Mouse (Mus musculus) limb, embryonic 14.5 days (tissue): ENCODE data around the gene Mtfp1. TPM values are rescaled to one million over a fixed set of nuclear protein-coding genes. Genes with fewer than 3 reads are reported as not detected.

Source experiments
- ATAC-seq: fragments of 200-750 bp; cut with Nextera tagmentation; 2 replicates; pipeline ENCODE4 v1.8.0; 2017; ENCODE audit warnings: low read depth, moderate number of reproducible peaks, moderate TSS enrichment; ENCODE audit not compliant: low FRiP score
- DNase-seq: peaks from one replicate; pipeline ENCODE4 v3.0.0-alpha.2; 2015; ENCODE audit warnings: low spot score
- H3K27ac ChIP-seq: fragments of 300-500 bp; sonication (generic); replicated peaks from 2 replicates; pipeline ENCODE4 v1.5.1; 2014; ENCODE audit warnings: low read depth, mild to moderate bottlenecking, low read length, moderate library complexity, mixed read lengths
- H3K27me3 ChIP-seq: fragments of 300-500 bp; sonication (generic); 2 replicates; pipeline ENCODE4 v1.6.1; 2014; ENCODE audit warnings: low read length, mixed read lengths; ENCODE audit not compliant: control insufficient read depth, insufficient read depth
- H3K36me3 ChIP-seq: fragments of 300-500 bp; sonication (generic); 2 replicates; pipeline ENCODE4 v1.6.1; 2014; ENCODE audit warnings: mild to moderate bottlenecking, low read length, moderate library complexity, mixed read lengths; ENCODE audit not compliant: control insufficient read depth, insufficient read depth
- H3K4me1 ChIP-seq: fragments of 300-500 bp; sonication (generic); 2 replicates; pipeline ENCODE4 v1.6.1; 2014; ENCODE audit warnings: antibody characterized with exemption, low read length, mixed read lengths; ENCODE audit not compliant: control insufficient read depth, insufficient read depth
- H3K4me2 ChIP-seq: fragments of 300-500 bp; sonication (generic); replicated peaks from 2 replicates; pipeline ENCODE4 v1.6.1; 2014; ENCODE audit warnings: low read depth, mild to moderate bottlenecking, low read length, moderate library complexity; ENCODE audit not compliant: severe bottlenecking
- H3K4me3 ChIP-seq: fragments of 300-500 bp; sonication (generic); replicated peaks from 2 replicates; pipeline ENCODE4 v1.5.1; 2014; ENCODE audit warnings: low read length
- H3K9ac ChIP-seq: fragments of 300-500 bp; sonication (generic); 2 replicates; pipeline ENCODE4 v1.6.1; 2014; ENCODE audit warnings: mild to moderate bottlenecking, low read depth, low read length, moderate library complexity; ENCODE audit not compliant: severe bottlenecking
- H3K9me3 ChIP-seq: fragments of 300-500 bp; sonication (generic); 2 replicates; pipeline ENCODE4 v1.6.1; 2016; ENCODE audit warnings: low read length; ENCODE audit not compliant: control insufficient read depth
- POLR2A ChIP-seq: fragments of 200-500 bp; IDR thresholded peaks from 2 replicates; pipeline ENCODE4 v1.8.0; 2012; ENCODE audit warnings: inconsistent platforms, mild to moderate bottlenecking, moderate library complexity, borderline replicate concordance; ENCODE audit not compliant: insufficient read depth, insufficient read length; ENCODE audit errors: extremely low read depth
- WGBS: fragments of 180-500 bp; shearing (Covaris S2); extraction: QIAGEN DNeasy Blood & Tissue Kit; methylation state at CpG from one replicate; pipeline ENCODE4 v1.1.7; 2014; 5-methylcytosine and 5-hydroxymethylcytosine counted together
- microRNA-seq: library from miRNA; unstranded; fragments of <30 nt; microRNA quantifications from one replicate; pipeline ENCODE4, GENCODE M21; 2016
- polyA plus RNA-seq, 2 experiments: library from polyadenylated mRNA; depleted of rRNA in 1 of 2; stranded (reverse) in 1 of 2; unstranded in 1 of 2; fragments of >200 nt; fragmentation: Nextera tagmentation in 1 of 2; extraction: Ambion mirVana in 1 of 2; gene quantifications; 2 replicates each; pipeline versions ENCODE4 v1.2.1 to v1.2.3; 2012 to 2014

The Mtfp1 gene
- polyA plus RNA-seq, 2 experiments: 4.7 to 5.3 TPM

- WGBS: 78% methylated on average over 5 of the region's 5 CpGs
- Histone ChIP-seq H3K27me3 (no peaks in the 10 kb centered on the region), H3K36me3 (no peaks in the 10 kb centered on the region), H3K4me3 (no peak overlapping the region), H3K4me1 (no peaks in the 10 kb centered on the region), H3K9me3 (no peaks in the 10 kb centered on the region), H3K9ac (no peak overlapping the region), H3K4me2 (no peak overlapping the region), H3K27ac (no peak overlapping the region)
- DNase-seq (peak; percentile 39), ATAC-seq (peak; percentile 47; the same call in 1 of the 2 replicates)
- no peak for TF ChIP-seq POLR2A
Measured at GRCm38 (mm10) chr11:4046526-4046925, 48.7 kb downstream of the Mtfp1 start.

- no peaks in the 10 kb centered on the region for H3K9me3 ChIP-seq
- no peak for TF ChIP-seq POLR2A
- H3K27me3 ChIP-seq: no peaks in the 10 kb centered on the region
- DNase-seq (no peak), ATAC-seq (no peak)
- WGBS: 92% methylated on average over 7 of the region's 7 CpGs
- no peak overlapping the region for H3K9ac ChIP-seq
- H3K4me3 ChIP-seq: no peak overlapping the region
- H3K4me2 ChIP-seq: no peak overlapping the region
- H3K27ac ChIP-seq: no peak overlapping the region
- no peaks in the 10 kb centered on the region for H3K36me3 ChIP-seq
- H3K4me1 ChIP-seq: no peaks in the 10 kb centered on the region
Measured at GRCm38 (mm10) chr11:4043081-4043480, 52.2 kb downstream of the Mtfp1 start.

Small RNA genes within 50 kb of the gene (microRNA-seq; reads per million reads assigned to microRNA genes)
- gene Mir3060: 4.3 reads per million, percentile 12 among the genes with 10 or more reads in this experiment

Other genes starting within 250 kb of the Mtfp1 start
- 0.77 and 0.86 TPM in 2 replicates for gene Osbp2, start 231.5 kb downstream of the Mtfp1 start, polyA plus RNA-seq (2012; rRNA removed)
- 1.3 and 1.5 TPM in 2 replicates for gene Osbp2, start 231.5 kb downstream of the Mtfp1 start, polyA plus RNA-seq (2014; fragmentation: Nextera tagmentation; extraction: Ambion mirVana)
- 0.23 and 0.31 TPM in 2 replicates for gene 4921536K21Rik, start 200.3 kb downstream of the Mtfp1 start, polyA plus RNA-seq (2012; rRNA removed)
- 0.10 TPM in 1 of 2 replicates, not detected in the other for gene 4921536K21Rik, start 200.3 kb downstream of the Mtfp1 start, polyA plus RNA-seq (2014; fragmentation: Nextera tagmentation; extraction: Ambion mirVana)
- gene Dusp18, start 200.2 kb downstream of the Mtfp1 start, polyA plus RNA-seq (2012; rRNA removed): 6.3 and 7.6 TPM in 2 replicates
- gene Dusp18, start 200.2 kb downstream of the Mtfp1 start, polyA plus RNA-seq (2014; fragmentation: Nextera tagmentation; extraction: Ambion mirVana): 8.0 and 8.5 TPM in 2 replicates
- 4.8 and 5.7 TPM in 2 replicates for gene Slc35e4, start 180.8 kb downstream of the Mtfp1 start, polyA plus RNA-seq (2012; rRNA removed)
- gene Slc35e4, start 180.8 kb downstream of the Mtfp1 start, polyA plus RNA-seq (2014; fragmentation: Nextera tagmentation; extraction: Ambion mirVana): 3.7 and 4.6 TPM in 2 replicates
- 51.5 and 59.9 TPM in 2 replicates for gene Tcn2, start 163.3 kb downstream of the Mtfp1 start, polyA plus RNA-seq (2012; rRNA removed)
- gene Tcn2, start 163.3 kb downstream of the Mtfp1 start, polyA plus RNA-seq (2014; fragmentation: Nextera tagmentation; extraction: Ambion mirVana): 51.7 and 54.3 TPM in 2 replicates
- 62.5 and 68.4 TPM in 2 replicates for gene Pes1, start 131.5 kb downstream of the Mtfp1 start, polyA plus RNA-seq (2012; rRNA removed)
- 58.0 and 60.6 TPM in 2 replicates for gene Pes1, start 131.5 kb downstream of the Mtfp1 start, polyA plus RNA-seq (2014; fragmentation: Nextera tagmentation; extraction: Ambion mirVana)
- gene 4930556J24Rik, start 118.7 kb downstream of the Mtfp1 start, polyA plus RNA-seq (2012; rRNA removed): not detected in 2 replicates
- gene 4930556J24Rik, start 118.7 kb downstream of the Mtfp1 start, polyA plus RNA-seq (2014; fragmentation: Nextera tagmentation; extraction: Ambion mirVana): 0.17 TPM in 1 of 2 replicates, not detected in the other
- gene Gal3st1, start 111.8 kb downstream of the Mtfp1 start, polyA plus RNA-seq (2012; rRNA removed): 5.9 and 8.3 TPM in 2 replicates
- gene Gal3st1, start 111.8 kb downstream of the Mtfp1 start, polyA plus RNA-seq (2014; fragmentation: Nextera tagmentation; extraction: Ambion mirVana): 3.1 TPM in 2 replicates
- gene Sec14l4, start 64.0 kb downstream of the Mtfp1 start, polyA plus RNA-seq (2012; rRNA removed): 0.11 and 0.13 TPM in 2 replicates
- 0.14 and 0.32 TPM in 2 replicates for gene Sec14l4, start 64.0 kb downstream of the Mtfp1 start, polyA plus RNA-seq (2014; fragmentation: Nextera tagmentation; extraction: Ambion mirVana)
- not detected in 2 replicates for gene Sec14l3, start 30.6 kb downstream of the Mtfp1 start, polyA plus RNA-seq (2012; rRNA removed)
- not detected in 2 replicates for gene Sec14l3, start 30.6 kb downstream of the Mtfp1 start, polyA plus RNA-seq (2014; fragmentation: Nextera tagmentation; extraction: Ambion mirVana)
- gene Sec14l2, start 28.0 kb upstream of the Mtfp1 start, polyA plus RNA-seq (2012; rRNA removed): 5.1 and 5.8 TPM in 2 replicates
- gene Sec14l2, start 28.0 kb upstream of the Mtfp1 start, polyA plus RNA-seq (2014; fragmentation: Nextera tagmentation; extraction: Ambion mirVana): 1.4 and 1.7 TPM in 2 replicates
- gene Rnf215, start 39.8 kb upstream of the Mtfp1 start, polyA plus RNA-seq (2012; rRNA removed): 57.1 and 62.6 TPM in 2 replicates
- gene Rnf215, start 39.8 kb upstream of the Mtfp1 start, polyA plus RNA-seq (2014; fragmentation: Nextera tagmentation; extraction: Ambion mirVana): 40.7 and 49.8 TPM in 2 replicates
- gene Ccdc157, start 64.8 kb upstream of the Mtfp1 start, polyA plus RNA-seq (2012; rRNA removed): 26.1 and 28.4 TPM in 2 replicates
- gene Ccdc157, start 64.8 kb upstream of the Mtfp1 start, polyA plus RNA-seq (2014; fragmentation: Nextera tagmentation; extraction: Ambion mirVana): 6.6 and 7.6 TPM in 2 replicates
- 67.5 and 73.4 TPM in 2 replicates for gene Sf3a1, start 64.9 kb upstream of the Mtfp1 start, polyA plus RNA-seq (2012; rRNA removed)
- gene Sf3a1, start 64.9 kb upstream of the Mtfp1 start, polyA plus RNA-seq (2014; fragmentation: Nextera tagmentation; extraction: Ambion mirVana): 54.7 and 62.2 TPM in 2 replicates
- 66.3 and 79.5 TPM in 2 replicates for gene Tbc1d10a, start 91.3 kb upstream of the Mtfp1 start, polyA plus RNA-seq (2012; rRNA removed)
- gene Tbc1d10a, start 91.3 kb upstream of the Mtfp1 start, polyA plus RNA-seq (2014; fragmentation: Nextera tagmentation; extraction: Ambion mirVana): 37.6 and 38.8 TPM in 2 replicates
- 10.6 and 12.4 TPM in 2 replicates for gene Castor1, start 122.8 kb upstream of the Mtfp1 start, polyA plus RNA-seq (2012; rRNA removed)
- 10.3 and 13.9 TPM in 2 replicates for gene Castor1, start 122.8 kb upstream of the Mtfp1 start, polyA plus RNA-seq (2014; fragmentation: Nextera tagmentation; extraction: Ambion mirVana)
- gene Osm, start 141.0 kb upstream of the Mtfp1 start, polyA plus RNA-seq (2012; rRNA removed): 0.26 and 0.33 TPM in 2 replicates
- 0.17 and 0.18 TPM in 2 replicates for gene Osm, start 141.0 kb upstream of the Mtfp1 start, polyA plus RNA-seq (2014; fragmentation: Nextera tagmentation; extraction: Ambion mirVana)
- gene Lif, start 162.1 kb upstream of the Mtfp1 start, polyA plus RNA-seq (2012; rRNA removed): 0.89 and 1.4 TPM in 2 replicates
- 0.26 and 0.50 TPM in 2 replicates for gene Lif, start 162.1 kb upstream of the Mtfp1 start, polyA plus RNA-seq (2014; fragmentation: Nextera tagmentation; extraction: Ambion mirVana)